Mouse (Mus musculus) left cerebral cortex, adult 8-10 months (tissue): Measurements from ENCODE around the gene 2410004B18Rik. TPM values are rescaled to one million over a fixed set of nuclear protein-coding genes. Genes with fewer than 3 reads are reported as not detected.
"Not testable (repeated sequence)": the region's sequence is repeated elsewhere in the genome, so short reads cannot be mapped to it uniquely, and the experiment has no call there.

ENCODE experiments used
- DNase-seq, 2 experiments: peaks; one replicate each; pipeline ENCODE4 v3.0.0; 2022; ENCODE audit warnings: low spot score in 2 of 2
- total RNA-seq, 4 experiments: library from RNA; stranded (reverse); gene quantifications; 2 replicates each; pipeline ENCODE4 v1.2.4; 2022

Gene 2410004B18Rik
- 10 to 100 TPM; 26.4 to 34.7 (median 31.2) TPM for total RNA-seq

DNA sequence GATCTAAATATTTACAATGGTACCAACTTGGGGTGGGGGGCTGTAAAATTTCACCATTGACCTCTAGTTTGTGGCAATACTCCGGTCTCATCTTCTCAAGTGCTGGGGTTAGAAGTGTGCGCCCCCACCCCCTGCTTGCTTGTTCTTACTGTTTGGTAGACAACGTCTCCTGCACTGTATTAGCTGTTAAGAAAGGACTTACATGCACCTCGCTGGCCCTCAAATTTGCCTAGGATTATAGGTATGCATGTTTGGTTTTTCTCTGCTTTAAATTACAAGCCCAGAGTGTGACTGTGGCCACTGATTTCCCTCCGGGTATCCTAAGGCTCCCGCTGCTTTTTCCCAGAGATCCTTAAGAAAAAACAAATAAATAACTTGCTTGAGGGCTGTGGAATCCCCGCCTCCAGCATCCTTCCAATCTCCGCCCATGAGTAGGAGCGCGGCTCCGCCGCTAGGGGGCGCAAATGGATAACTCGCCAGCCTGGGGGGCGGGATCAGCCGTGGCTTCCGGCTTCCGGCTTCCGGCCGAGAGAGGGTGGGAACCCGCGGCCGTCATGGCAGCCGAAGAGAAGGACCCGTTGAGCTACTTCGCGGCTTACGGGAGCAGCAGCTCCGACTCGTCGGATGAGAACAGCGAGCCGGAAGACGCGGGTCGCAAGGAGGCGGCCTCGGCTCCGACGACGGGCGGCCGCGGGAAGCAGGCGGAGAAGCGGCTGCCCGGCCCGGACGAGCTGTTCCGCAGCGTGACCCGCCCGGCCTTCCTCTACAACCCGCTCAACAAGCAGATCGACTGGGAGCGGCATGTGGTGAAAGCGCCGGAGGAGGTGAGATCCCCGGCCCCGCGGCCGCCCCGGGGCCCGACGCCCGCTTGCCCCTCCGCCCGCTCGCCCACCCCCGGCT is at the start of gene 2410004B18Rik:
TSS of gene 2410004B18Rik (plus strand) at position 510 of the 900 bp plus-strand sequence.
- DNase-seq = peak; percentile 74 to 79

DNA sequence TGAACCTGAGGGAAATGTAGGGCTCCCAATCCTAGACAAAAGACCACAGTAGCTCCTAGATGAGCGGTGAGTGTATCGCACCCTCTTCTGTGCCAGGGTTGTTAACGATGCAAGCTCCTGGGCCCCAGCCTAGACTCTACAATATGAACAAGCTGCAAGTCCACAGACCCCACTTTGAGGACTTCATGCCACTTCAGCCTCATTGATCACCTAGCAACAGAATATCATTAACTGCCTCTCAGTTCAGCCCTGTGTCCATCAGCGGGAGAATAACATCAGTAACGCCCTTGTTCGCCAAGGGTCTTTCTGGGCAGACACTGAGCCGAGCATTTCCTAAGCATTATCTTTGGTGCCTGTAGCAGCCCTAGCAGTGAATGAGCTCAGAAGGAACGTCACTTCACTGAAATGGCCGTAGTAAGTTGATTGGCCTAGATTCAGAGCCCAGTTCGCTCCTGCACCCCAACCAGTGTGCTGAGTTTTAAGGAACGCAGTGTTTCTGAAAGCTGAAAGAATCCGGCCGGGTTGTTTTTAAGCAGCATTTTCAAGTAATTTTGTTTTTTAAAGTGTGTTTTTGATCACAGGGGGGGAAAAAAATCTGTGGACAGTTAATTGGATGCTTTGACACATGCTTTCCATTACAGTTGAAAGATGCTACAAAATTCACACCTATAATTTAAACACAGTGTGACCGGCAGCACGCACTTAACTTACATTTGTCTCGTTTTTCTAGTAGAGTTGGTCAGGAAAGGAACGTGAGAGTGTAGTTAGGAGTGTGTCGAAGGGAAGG is 47.3 kb upstream of the 2410004B18Rik start:
- peak in 1 of 2 experiments; percentile 72 for DNase-seq

DNA sequence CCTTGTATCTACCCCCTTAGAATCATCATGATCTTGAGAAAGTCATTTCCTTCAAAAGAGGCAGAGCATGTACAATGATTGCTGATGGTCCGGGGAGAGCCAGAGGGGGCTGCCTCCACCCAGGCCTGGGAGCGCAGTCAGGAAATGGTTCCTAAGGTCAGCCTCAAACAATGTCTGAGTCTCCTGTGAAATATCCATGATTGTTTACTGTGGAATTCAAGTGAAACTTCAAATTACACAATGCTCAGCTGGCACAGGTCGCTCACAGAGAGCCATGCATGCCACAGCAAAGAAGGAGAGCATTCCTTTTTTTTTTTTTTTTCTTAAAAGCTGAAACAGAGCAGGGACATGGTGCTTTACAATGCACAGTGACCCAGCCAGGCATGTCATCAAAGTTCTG is 45.4 kb upstream of the 2410004B18Rik start:
- DNase-seq = no peak

DNA sequence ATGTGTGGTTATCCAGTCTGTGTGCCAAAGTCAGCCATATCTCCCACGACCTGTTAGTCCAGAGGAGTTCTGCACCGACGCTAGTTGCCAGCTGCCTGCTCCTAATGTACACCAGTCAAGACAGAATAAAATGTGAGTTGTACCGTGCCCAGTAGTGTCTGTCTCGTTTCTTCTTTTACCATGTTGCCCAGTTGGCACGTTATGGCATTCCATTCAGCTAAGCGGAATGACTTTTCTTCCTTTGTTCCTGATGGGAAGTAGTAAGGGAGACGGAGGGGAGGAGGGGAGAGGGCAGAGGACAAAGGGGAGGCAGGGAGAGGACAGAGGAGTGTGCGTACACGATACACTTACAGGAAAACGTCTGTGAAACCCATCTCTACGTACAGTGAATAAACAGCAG is 43.7 kb upstream of the 2410004B18Rik start:
- DNase-seq = no peak

DNA sequence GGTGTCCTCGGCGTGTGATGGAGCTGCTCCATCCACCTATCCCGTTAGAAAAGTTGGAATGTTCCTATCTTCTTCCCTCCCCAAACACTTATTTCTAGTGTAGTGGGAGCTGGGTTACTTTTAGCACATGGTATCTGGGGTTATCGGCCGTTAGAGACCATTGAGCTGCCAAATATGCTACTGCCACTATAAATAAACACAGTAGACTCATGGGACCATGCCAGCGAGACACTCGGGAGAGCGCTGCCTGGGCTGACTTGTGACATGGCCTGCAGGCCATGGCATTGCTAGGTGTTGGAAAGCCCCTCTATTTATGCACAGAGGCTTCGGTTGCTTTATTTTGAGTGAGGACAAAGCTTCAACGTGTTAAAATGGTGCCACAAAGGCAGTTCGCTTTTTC is 40.1 kb upstream of the 2410004B18Rik start:
- DNase-seq = no peak

DNA sequence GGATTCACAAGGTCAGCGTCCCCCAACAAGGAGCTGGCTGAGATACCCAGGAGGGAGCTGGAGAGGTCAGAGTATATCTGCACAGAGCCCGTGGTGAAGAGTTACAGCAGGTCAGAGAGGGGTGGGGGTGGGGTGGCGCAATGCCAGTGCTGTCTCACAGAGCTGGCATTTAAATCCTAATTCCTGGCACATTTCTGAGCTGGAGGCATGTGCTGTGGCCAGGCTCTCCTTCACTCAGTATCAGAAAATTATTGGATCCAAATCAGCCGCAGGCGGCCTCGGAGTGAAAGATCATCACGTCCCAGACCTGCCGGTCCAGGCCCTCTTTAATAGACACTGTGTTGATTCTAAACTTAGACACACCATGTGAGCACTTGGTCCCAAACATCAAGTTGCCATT is 38.0 kb upstream of the 2410004B18Rik start:
- no peak for DNase-seq

DNA sequence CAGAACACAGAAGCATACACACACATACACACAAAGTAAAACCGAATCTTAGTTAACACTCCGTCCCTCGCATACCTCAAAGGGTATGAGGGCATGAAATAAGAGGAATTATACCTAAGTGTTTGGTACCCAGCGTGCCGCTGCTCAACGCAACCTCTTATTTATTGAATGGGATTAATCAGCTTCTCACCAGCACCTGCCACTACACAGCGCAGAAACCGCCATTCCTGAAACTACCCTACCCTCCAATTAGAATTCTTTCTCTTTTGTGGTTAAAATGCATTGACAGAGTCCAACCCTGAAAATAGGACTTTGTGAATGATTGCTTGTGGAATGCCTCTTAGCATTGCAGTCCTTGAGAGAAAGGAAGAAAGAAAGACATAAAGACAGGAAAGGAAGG is 34.3 kb upstream of the 2410004B18Rik start:
- DNase-seq = no peak

DNA sequence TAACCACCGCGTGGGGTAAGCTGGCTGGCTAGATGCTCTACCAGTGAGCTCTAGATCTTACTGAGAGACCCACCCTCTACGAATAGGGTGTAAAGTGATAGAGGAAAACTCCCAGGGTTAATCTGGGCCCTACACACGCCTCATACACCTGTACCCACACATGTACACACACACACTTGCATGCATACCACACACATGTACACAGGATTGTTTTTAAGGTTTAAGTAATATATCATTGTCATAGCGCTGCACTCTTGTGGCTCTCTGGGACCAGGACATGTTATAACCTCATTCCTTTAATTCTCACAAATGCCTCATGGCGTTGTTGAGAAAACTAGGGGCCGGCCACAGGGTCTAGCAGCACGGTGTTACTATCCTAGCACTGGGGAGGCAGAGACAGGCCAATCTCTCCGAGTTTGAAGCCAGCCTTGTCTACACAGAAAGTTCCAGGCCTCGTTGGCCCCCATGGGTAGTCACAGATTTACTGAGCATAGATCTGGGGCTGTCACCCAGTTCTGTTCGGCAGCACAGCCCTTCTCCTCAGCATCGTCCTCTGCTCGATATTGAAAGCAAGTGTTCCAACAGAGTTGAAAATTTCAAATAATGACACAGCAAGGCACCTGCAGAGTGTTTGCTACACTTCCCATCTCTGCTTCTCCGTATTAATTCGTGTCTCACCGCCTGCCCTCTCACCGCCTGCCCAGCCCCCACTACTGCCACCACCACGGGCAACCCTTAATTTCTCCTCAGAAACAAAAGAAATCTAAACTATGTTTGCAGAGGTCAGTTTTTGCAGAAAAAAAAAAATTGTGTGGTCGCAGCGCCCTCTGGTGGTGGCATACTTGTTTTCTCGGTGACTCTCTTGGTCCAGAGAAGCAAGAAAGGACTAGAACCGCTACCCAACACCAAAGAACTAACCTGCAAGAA is 32.7 kb upstream of the 2410004B18Rik start:
- peak in 1 of 2 experiments; percentile 70 for DNase-seq

DNA sequence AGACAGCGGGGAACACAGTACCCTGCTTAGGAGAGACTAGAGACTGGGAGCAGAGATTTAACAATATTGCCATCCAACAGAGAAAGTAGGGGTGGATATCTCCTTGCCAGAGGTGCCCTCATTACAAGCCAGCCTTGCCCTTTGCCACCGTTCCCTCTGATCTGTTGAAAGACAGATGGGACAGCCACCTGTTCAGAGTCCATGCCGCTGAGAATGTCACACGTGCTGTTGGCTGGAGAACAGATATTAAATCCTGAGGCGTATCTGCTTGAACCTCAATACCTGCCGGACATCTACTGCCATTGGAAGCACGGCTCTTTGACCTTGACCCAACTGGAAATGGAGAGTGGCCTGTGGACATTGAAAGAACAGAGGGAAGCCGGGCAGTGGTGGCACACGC is 31.2 kb upstream of the 2410004B18Rik start:
- no peak for DNase-seq

DNA sequence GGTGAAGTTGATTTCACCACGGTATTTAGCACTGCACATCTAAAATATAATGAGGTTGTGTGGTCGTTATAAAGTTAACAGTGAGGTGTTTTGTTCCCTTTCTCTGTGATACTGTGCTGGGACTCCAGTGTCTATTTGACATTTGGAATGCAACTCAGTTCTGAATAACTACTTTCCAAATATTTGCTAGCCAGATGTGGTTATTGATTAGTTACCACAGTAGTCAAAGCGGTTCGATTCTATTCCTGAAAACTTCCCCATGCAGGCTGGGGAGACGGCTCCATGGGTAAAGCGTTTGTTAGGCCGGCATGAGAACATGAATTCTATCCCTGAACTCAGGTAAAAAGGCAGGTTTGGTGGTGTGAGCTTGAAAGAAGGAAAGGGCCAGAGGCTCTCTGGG is 25.3 kb upstream of the 2410004B18Rik start:
- no peak for DNase-seq

DNA sequence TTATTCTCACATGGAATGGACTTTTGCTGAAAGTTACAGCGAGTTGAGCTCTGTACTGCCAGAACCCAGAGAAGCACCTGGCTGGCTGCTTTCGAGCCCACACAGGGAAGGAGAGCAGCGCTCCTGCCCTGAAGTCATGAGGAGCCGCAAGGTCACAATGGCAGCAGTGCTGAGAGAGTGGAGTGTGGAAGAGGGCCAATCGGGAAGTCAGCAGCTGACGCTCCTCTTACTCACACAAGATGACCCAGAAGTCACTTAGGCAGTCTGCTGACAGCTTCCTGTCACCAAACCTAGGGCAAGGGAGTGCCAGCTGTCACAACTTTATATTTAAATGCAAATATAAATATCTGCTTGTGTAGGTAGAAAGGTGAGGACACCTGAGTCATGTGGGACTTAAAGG is 24.6 kb upstream of the 2410004B18Rik start:
- DNase-seq = no peak

DNA sequence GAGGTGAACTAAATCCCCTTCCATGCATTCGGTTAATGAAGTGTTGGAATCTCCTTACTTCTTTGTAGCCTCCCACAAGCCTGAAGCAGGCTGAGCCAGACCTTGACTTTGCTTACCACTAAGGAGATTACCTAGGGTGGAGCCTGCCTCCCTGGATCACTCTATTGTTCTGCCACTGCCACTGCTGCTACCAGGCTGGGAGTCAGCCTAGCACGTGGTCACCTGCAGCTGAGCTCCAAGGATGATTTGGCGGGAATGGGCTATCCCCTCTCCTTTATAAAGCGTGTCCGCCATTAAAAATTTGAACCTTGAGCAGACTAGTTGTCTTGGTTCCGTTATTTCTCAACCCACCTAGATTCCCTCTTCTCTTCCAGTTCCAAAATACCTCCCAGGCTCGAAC is 23.9 kb upstream of the 2410004B18Rik start:
- not testable (repeated sequence) for DNase-seq

DNA sequence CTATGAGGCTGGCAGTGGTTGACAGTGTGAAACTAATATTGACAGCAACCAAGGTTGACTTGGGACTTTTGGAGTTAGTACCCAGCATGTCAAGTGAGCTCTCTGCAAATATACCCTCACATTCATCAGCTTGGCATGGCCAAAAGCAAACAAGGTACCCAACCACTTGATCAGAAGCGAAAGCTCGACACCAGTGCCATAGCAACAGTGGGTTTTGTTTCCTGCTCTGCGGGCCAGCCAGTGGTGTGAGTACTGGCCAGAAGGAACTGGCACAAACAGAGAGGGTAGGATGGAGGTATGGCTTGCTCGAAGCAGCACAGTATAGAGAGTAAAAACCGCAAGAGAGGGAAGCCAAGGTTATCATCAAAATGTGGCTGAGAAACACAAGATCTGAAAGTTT is 21.4 kb upstream of the 2410004B18Rik start:
- DNase-seq = no peak

DNA sequence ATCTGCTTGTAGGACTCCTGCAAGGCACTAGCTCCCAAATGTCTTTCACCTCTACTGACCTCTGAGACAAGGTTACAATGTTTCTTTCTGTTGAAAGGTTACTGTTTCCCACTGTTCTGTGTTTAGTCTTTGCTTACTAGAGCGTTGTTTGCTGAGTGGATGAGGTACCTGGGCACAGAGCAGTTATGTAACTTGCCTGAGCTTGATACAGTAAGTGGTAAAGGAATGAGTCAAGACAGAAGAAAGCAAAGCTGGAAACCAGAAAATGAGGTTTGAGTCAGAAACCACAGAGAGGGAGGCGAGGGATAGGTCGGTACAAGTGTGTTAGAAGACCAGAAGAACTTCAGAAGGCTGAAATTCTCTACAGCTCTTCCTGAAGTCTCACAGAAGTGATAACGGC is 21.0 kb upstream of the 2410004B18Rik start:
- DNase-seq = no peak

DNA sequence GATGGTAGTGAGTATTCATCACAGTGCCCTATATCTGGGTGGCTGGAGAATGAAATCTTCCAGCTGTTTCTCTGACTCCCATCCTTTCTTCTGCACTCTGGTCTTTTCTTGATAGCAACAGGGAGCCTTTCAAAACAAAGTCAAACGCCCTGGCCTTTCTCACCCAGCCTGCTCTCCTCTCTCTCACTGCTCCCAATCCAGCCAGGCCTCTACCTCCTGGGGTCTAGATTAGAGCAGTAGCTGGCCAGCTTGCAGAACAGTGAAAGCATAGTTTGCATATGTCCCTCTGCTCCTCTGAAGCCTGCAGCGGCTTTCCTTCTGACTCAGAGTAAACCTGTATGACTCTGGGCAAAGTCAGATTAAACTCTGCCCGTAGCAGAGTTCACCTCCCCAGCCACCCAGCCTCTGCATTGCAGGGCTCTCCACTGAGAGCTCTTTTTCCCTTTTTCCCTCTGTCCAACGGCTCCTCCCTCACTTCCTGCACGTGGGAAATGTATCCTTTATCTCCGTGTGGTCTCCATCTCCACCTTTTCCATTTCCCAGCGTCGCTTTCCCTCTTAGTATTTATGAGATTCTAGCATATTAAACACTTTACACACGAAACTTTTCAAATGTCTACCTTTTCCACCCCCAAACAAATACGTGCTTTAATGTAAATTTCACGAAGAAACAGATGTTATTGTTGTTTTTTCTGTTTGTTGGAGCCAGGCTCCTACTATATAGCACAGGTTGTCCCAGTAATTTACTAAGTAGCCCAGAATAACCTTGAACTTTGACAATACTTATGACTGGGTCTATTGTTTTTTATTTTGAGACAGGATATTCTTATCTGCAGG is 15.6 kb upstream of the 2410004B18Rik start, which contains the start of gene Bcl10:
TSS of gene Bcl10 (plus strand) at position 786 of the 836 bp plus-strand sequence.
- no peak for DNase-seq

DNA sequence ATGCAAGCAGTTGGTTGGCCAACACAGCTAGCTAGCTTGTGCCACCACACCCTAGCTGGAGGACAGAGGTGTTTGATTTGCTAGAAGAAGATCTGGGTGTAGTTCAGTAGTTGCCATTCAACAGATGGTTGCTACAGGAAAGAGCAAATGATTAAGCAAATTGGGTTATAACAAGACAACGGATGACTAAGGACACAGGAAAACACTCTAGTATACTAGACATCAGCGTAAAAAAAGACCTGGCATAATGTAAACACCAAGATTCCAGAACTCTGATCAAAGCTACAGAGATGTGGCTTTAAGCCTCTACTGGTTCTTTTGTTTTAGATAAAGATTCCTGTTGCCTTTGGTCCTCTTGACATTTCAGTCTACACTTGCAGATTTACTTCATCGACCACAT is 14.8 kb upstream of the 2410004B18Rik start:
- DNase-seq = no peak

DNA sequence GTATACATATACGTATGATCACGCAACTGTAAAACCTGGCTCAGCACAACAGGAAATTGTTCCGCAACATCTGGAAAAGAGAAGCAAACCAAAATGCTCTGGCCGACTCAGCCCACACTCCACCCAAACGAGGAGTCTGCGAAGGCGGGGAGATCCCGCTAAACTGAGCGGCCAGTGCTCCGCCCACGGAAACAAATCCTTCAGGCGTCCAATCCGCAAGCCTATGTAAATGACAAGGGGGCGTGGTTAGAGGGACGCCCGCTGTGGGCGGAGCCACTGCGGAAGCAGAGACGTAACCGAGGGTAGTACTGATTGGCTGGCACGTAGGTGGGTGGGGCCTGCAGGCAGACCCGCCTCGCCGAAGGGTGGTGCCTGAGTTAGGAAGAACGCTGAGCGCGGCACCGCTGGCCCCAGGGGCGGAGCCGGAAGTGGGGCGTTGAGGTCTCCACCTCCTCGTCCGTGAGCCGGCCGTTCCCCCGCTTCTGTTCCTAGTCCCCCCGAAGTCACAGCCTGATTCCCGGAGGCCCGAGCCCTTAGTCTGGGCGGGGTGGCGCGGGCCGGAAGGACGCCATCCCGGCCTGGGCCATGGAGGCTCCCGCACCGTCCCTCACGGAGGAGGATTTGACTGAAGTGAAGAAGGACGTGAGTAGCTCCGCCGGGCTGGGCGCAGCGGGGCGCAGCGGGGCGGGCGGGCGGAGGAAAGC is 13.8 kb upstream of the 2410004B18Rik start:
- peak; percentile 94 to 100 for DNase-seq

DNA sequence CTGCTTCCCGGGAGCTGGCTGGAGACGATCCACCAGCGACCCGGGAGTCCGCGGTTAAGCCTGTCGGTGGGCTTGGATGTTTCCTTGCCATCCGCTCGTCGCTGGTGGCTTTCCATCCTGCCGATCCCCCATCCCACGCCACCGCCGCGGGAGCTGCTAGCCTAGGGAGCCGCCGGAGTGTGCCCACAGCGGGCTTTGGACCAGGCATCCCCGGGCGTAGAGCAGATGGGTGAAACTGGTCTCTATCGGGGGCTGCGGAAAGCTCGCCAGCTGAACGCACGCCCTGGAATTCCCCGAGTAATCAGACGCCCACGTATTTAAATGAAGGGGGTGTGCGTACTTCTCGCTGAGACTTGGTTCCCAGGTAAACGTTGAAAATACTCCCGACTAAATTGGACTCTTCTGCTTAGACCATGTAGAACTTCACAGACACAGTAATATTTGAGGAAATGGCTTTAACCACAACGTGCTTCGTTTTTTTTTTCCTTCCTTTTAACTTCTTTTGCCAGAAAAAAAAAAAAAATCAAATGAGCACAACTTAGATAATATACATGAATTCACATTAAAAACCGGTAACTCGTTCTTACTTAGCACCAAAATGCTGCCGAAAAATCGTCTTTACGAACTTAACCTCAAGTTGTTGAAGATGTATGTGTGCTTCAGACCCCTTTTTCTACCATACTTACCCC is 13.0 kb upstream of the 2410004B18Rik start:
- peak; percentile 37 to 43 for DNase-seq

DNA sequence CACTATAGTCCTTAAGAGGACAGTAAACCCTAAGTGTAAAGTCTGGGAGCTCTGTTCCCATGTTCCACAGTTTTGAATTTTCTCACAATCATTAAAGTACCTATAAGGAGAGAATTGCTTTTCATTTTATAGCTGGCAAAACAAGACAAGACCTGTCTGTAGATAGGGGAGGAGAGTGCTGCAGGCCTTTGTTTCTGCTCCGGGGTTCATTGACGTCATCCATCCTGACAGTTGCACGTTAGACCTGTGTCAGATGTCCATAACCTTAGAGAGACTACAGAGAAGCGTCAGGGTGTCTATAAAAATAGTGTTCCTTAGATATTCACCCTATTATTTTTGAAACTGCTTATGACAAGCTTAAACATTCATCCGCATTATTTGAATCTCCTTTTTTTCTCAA is 12.3 kb upstream of the 2410004B18Rik start:
- no peak for DNase-seq
